Mouse (Mus musculus) liver, adult 2 months (tissue): ENCODE data around the gene Olfr843. TPM values are rescaled to one million over a fixed set of nuclear protein-coding genes. Genes with fewer than 3 reads are reported as not detected.

Experiments used
- DNase-seq: peaks from one replicate; pipeline ENCODE4 v3.0.0-alpha.2; 2011; ENCODE audit warnings: low read depth, low spot score; ENCODE audit errors: extremely low read depth
- H3K27ac ChIP-seq: fragments of 200-500 bp; replicated peaks from 2 replicates; pipeline ENCODE4 v1.5.1; 2012; ENCODE audit warnings: low read depth, mild to moderate bottlenecking, control low read depth, inconsistent platforms, low read length; ENCODE audit not compliant: insufficient read depth
- H3K27me3 ChIP-seq: fragments of 200-500 bp; 2 replicates; pipeline ENCODE4 v1.6.1; 2012; ENCODE audit warnings: mild to moderate bottlenecking, moderate library complexity, low read length, inconsistent platforms; ENCODE audit not compliant: control insufficient read depth, insufficient read depth
- H3K36me3 ChIP-seq: fragments of 200-500 bp; 2 replicates; pipeline ENCODE4 v1.6.1; 2012; ENCODE audit warnings: low read length, inconsistent platforms; ENCODE audit not compliant: control insufficient read depth, insufficient read depth
- H3K4me1 ChIP-seq: fragments of 200-500 bp; 2 replicates; pipeline ENCODE4 v1.6.1; 2011; ENCODE audit warnings: low read length; ENCODE audit not compliant: control insufficient read depth, insufficient read depth
- H3K4me3 ChIP-seq: fragments of 200-500 bp; 2 replicates; pipeline ENCODE4 v1.5.1; 2011; ENCODE audit warnings: low read depth, mild to moderate bottlenecking, control low read depth, low read length, moderate library complexity; ENCODE audit not compliant: insufficient read depth
- H3K79me2 ChIP-seq: fragments of 200-500 bp; 2 replicates; pipeline ENCODE4 v1.6.1; 2012; ENCODE audit warnings: inconsistent platforms, mild to moderate bottlenecking, low read length, moderate library complexity; ENCODE audit not compliant: control insufficient read depth, insufficient read depth
- H3K9ac ChIP-seq: fragments of 200-500 bp; 2 replicates; pipeline ENCODE4 v1.6.1; 2012; ENCODE audit warnings: low read depth, mild to moderate bottlenecking, control low read depth, inconsistent platforms, low read length
- CTCF ChIP-seq: fragments of 200-500 bp; IDR thresholded peaks from 2 replicates; pipeline ENCODE4 v1.5.1; 2011; ENCODE audit warnings: low read depth, low read length, control low read depth
- POLR2A ChIP-seq: fragments of 200-500 bp; IDR thresholded peaks from 2 replicates; pipeline ENCODE4 v1.6.1; 2011; ENCODE audit warnings: low read length, control low read depth; ENCODE audit not compliant: insufficient read depth; ENCODE audit errors: extremely low read depth
- WGBS: fragments of 180-500 bp; shearing (Covaris S2); methylation state at CpG from one replicate; pipeline ENCODE4 v1.1.7; 2018; 5-methylcytosine and 5-hydroxymethylcytosine counted together
- polyA plus RNA-seq: library from polyadenylated mRNA; depleted of rRNA; stranded (reverse); fragments of >200 nt; gene quantifications from 2 replicates; pipeline ENCODE4 v1.2.3, GENCODE M21; 2012; rRNA removed
- total RNA-seq: library from RNA; depleted of rRNA; stranded (reverse); fragments of >200 nt; gene quantifications from 2 replicates; pipeline ENCODE4 v1.2.3, GENCODE M21; 2014; rRNA removed

Gene Olfr843
- not detected in 2 replicates for total RNA-seq
- not detected in 2 replicates for polyA plus RNA-seq

- H3K27me3 ChIP-seq = no peaks in the 10 kb centered on the region
- no peak within 1 kb of the TSS for H3K9ac ChIP-seq
- H3K27ac ChIP-seq = no peak within 1 kb of the TSS
- WGBS = 80% methylated on average over 2 of the region's 2 CpGs
- TF ChIP-seq POLR2A (no peak), CTCF (no peak)
- no peak within 1 kb of the TSS for H3K4me3 ChIP-seq
- no peaks in the 10 kb centered on the region for H3K4me1 ChIP-seq
- DNase-seq = no peak
- H3K79me2 ChIP-seq = no peaks in the 10 kb centered on the region
- no peaks in the 10 kb centered on the region for H3K36me3 ChIP-seq
Observed at GRCm38 (mm10) chr9:19251887-19252286, at the start of gene Olfr843. TSS of gene Olfr843 (minus strand) at chr9:19251987.

Other genes starting within 250 kb of the Olfr843 start
- gene Olfr835, start 219.3 kb downstream of the Olfr843 start, total RNA-seq = not detected in 2 replicates
- not detected in 2 replicates for gene Olfr835, start 219.3 kb downstream of the Olfr843 start, polyA plus RNA-seq
- not detected in 2 replicates for gene Olfr836, start 131.6 kb downstream of the Olfr843 start, total RNA-seq
- not detected in 2 replicates for gene Olfr836, start 131.6 kb downstream of the Olfr843 start, polyA plus RNA-seq
- not detected in 2 replicates for gene Olfr837, start 115.7 kb downstream of the Olfr843 start, total RNA-seq
- not detected in 2 replicates for gene Olfr837, start 115.7 kb downstream of the Olfr843 start, polyA plus RNA-seq
- gene Olfr839-ps1, start 74.7 kb downstream of the Olfr843 start, total RNA-seq = under 0.01 TPM in 1 of 2 replicates, not detected in the other
- gene Olfr839-ps1, start 74.7 kb downstream of the Olfr843 start, polyA plus RNA-seq = not detected in 2 replicates
- not detected in 2 replicates for gene Olfr844, start 64.4 kb upstream of the Olfr843 start, total RNA-seq
- not detected in 2 replicates for gene Olfr844, start 64.4 kb upstream of the Olfr843 start, polyA plus RNA-seq
- gene Olfr845, start 84.5 kb upstream of the Olfr843 start, total RNA-seq = not detected in 2 replicates
- not detected in 2 replicates for gene Olfr845, start 84.5 kb upstream of the Olfr843 start, polyA plus RNA-seq
- not detected in 2 replicates for gene Olfr846, start 112.0 kb upstream of the Olfr843 start, total RNA-seq
- not detected in 2 replicates for gene Olfr846, start 112.0 kb upstream of the Olfr843 start, polyA plus RNA-seq
- gene Olfr847, start 126.7 kb upstream of the Olfr843 start, total RNA-seq = not detected in 2 replicates
- gene Olfr847, start 126.7 kb upstream of the Olfr843 start, polyA plus RNA-seq = not detected in 2 replicates
- gene Olfr849, start 188.3 kb upstream of the Olfr843 start, total RNA-seq = not detected in 2 replicates
- not detected in 2 replicates for gene Olfr849, start 188.3 kb upstream of the Olfr843 start, polyA plus RNA-seq
- not detected in 2 replicates for gene Olfr850, start 226.3 kb upstream of the Olfr843 start, total RNA-seq
- gene Olfr850, start 226.3 kb upstream of the Olfr843 start, polyA plus RNA-seq = not detected in 2 replicates
- not detected in 2 replicates for gene Olfr851, start 241.3 kb upstream of the Olfr843 start, total RNA-seq
- not detected in 2 replicates for gene Olfr851, start 241.3 kb upstream of the Olfr843 start, polyA plus RNA-seq